Mouse (Mus musculus) CH12.LX (cell line): ENCODE data around the gene Gltpd2. TPM values are rescaled to one million over a fixed set of nuclear protein-coding genes. Genes with fewer than 3 reads are reported as not detected.

Experiments
- polyA plus RNA-seq: library from polyadenylated mRNA; unstranded; fragments of >175 nt; gene quantifications from 2 replicates; pipeline ENCODE4 v1.2.1, GENCODE M21; 2012; ENCODE audit warnings: low read depth; ENCODE audit not compliant: insufficient read length
- total RNA-seq, 2 experiments: library from RNA; depleted of rRNA; stranded (reverse); fragments of 300-350 nt in 1 of 2; fragments of >200 nt in 1 of 2; gene quantifications; 2 replicates each; pipeline ENCODE4 v1.2.3; 2012 to 2014

Gltpd2 gene
- total and polyA plus RNA-seq, 3 experiments, result 0.19 TPM; not detected in 2

Other genes starting within 250 kb of the Gltpd2 start
Only the 20 nearest of the 25 such genes appear.
- gene Alox15, start 167.2 kb upstream of the Gltpd2 start, total RNA-seq (2012; rRNA removed), result 0.04 TPM in 1 of 2 replicates, not detected in the other
- gene Alox15, start 167.2 kb upstream of the Gltpd2 start, total RNA-seq (2014; rRNA removed), result not detected in 2 replicates
- not detected in 2 replicates for gene Alox15, start 167.2 kb upstream of the Gltpd2 start, polyA plus RNA-seq
- gene Pelp1, start 109.2 kb upstream of the Gltpd2 start, total RNA-seq (2012; rRNA removed), result 33.0 and 37.5 TPM in 2 replicates
- gene Pelp1, start 109.2 kb upstream of the Gltpd2 start, total RNA-seq (2014; rRNA removed), result 12.9 and 13.2 TPM in 2 replicates
- 101 and 113 TPM in 2 replicates for gene Pelp1, start 109.2 kb upstream of the Gltpd2 start, polyA plus RNA-seq
- 45.9 and 60.2 TPM in 2 replicates for gene Arrb2, start 86.6 kb upstream of the Gltpd2 start, total RNA-seq (2012; rRNA removed)
- 42.1 and 46.0 TPM in 2 replicates for gene Arrb2, start 86.6 kb upstream of the Gltpd2 start, total RNA-seq (2014; rRNA removed)
- gene Arrb2, start 86.6 kb upstream of the Gltpd2 start, polyA plus RNA-seq, result 89.7 and 101 TPM in 2 replicates
- gene Med11, start 67.3 kb upstream of the Gltpd2 start, total RNA-seq (2012; rRNA removed), result 52.2 and 59.7 TPM in 2 replicates
- gene Med11, start 67.3 kb upstream of the Gltpd2 start, total RNA-seq (2014; rRNA removed), result 70.3 and 79.9 TPM in 2 replicates
- 74.3 and 91.6 TPM in 2 replicates for gene Med11, start 67.3 kb upstream of the Gltpd2 start, polyA plus RNA-seq
- 0.08 TPM in 1 of 2 replicates, not detected in the other for gene Zmynd15, start 59.8 kb upstream of the Gltpd2 start, total RNA-seq (2012; rRNA removed)
- 0.05 TPM in 1 of 2 replicates, not detected in the other for gene Zmynd15, start 59.8 kb upstream of the Gltpd2 start, total RNA-seq (2014; rRNA removed)
- gene Zmynd15, start 59.8 kb upstream of the Gltpd2 start, polyA plus RNA-seq, result 0.20 and 0.74 TPM in 2 replicates
- gene Cxcl16, start 59.2 kb upstream of the Gltpd2 start, total RNA-seq (2012; rRNA removed), result 0.04 and 0.08 TPM in 2 replicates
- gene Cxcl16, start 59.2 kb upstream of the Gltpd2 start, total RNA-seq (2014; rRNA removed), result not detected in 2 replicates
- gene Cxcl16, start 59.2 kb upstream of the Gltpd2 start, polyA plus RNA-seq, result 0.56 and 0.59 TPM in 2 replicates
- gene Tm4sf5, start 14.0 kb upstream of the Gltpd2 start, total RNA-seq (2012; rRNA removed), result 3.6 and 5.5 TPM in 2 replicates
- gene Tm4sf5, start 14.0 kb upstream of the Gltpd2 start, total RNA-seq (2014; rRNA removed), result 8.8 and 11.7 TPM in 2 replicates
- 24.5 and 32.5 TPM in 2 replicates for gene Tm4sf5, start 14.0 kb upstream of the Gltpd2 start, polyA plus RNA-seq
- gene Vmo1, start 4.6 kb upstream of the Gltpd2 start, total RNA-seq (2012; rRNA removed), result 0.21 TPM in 1 of 2 replicates, not detected in the other
- 0.70 TPM in 1 of 2 replicates, not detected in the other for gene Vmo1, start 4.6 kb upstream of the Gltpd2 start, total RNA-seq (2014; rRNA removed)
- 0.36 and 0.63 TPM in 2 replicates for gene Vmo1, start 4.6 kb upstream of the Gltpd2 start, polyA plus RNA-seq
- gene Psmb6, start 6.2 kb downstream of the Gltpd2 start, total RNA-seq (2012; rRNA removed), result 921 and 922 TPM in 2 replicates
- gene Psmb6, start 6.2 kb downstream of the Gltpd2 start, total RNA-seq (2014; rRNA removed), result 749 and 831 TPM in 2 replicates
- 779 and 831 TPM in 2 replicates for gene Psmb6, start 6.2 kb downstream of the Gltpd2 start, polyA plus RNA-seq
- not detected in 2 replicates for gene Gm40193, start 13.7 kb downstream of the Gltpd2 start, total RNA-seq (2012; rRNA removed)
- gene Gm40193, start 13.7 kb downstream of the Gltpd2 start, total RNA-seq (2014; rRNA removed), result not detected in 2 replicates
- not detected in 2 replicates for gene Gm40193, start 13.7 kb downstream of the Gltpd2 start, polyA plus RNA-seq
- gene Pld2, start 20.9 kb downstream of the Gltpd2 start, total RNA-seq (2012; rRNA removed), result 4.0 and 4.8 TPM in 2 replicates
- 3.1 and 3.4 TPM in 2 replicates for gene Pld2, start 20.9 kb downstream of the Gltpd2 start, total RNA-seq (2014; rRNA removed)
- 6.6 and 6.7 TPM in 2 replicates for gene Pld2, start 20.9 kb downstream of the Gltpd2 start, polyA plus RNA-seq
- gene Mink1, start 43.7 kb downstream of the Gltpd2 start, total RNA-seq (2012; rRNA removed), result 24.3 and 31.2 TPM in 2 replicates
- gene Mink1, start 43.7 kb downstream of the Gltpd2 start, total RNA-seq (2014; rRNA removed), result 11.6 and 15.0 TPM in 2 replicates
- 79.8 and 82.8 TPM in 2 replicates for gene Mink1, start 43.7 kb downstream of the Gltpd2 start, polyA plus RNA-seq
- gene 4930544D05Rik, start 96.7 kb downstream of the Gltpd2 start, total RNA-seq (2012; rRNA removed), result 0.17 TPM in 1 of 2 replicates, not detected in the other
- gene 4930544D05Rik, start 96.7 kb downstream of the Gltpd2 start, total RNA-seq (2014; rRNA removed), result not detected in 2 replicates
- not detected in 2 replicates for gene 4930544D05Rik, start 96.7 kb downstream of the Gltpd2 start, polyA plus RNA-seq
- gene Chrne, start 100.0 kb downstream of the Gltpd2 start, total RNA-seq (2012; rRNA removed), result not detected in 2 replicates
- gene Chrne, start 100.0 kb downstream of the Gltpd2 start, total RNA-seq (2014; rRNA removed), result not detected in 2 replicates
- gene Chrne, start 100.0 kb downstream of the Gltpd2 start, polyA plus RNA-seq, result not detected in 2 replicates
- 0.25 TPM in 2 replicates for gene Gp1ba, start 119.9 kb downstream of the Gltpd2 start, total RNA-seq (2012; rRNA removed)
- not detected in 2 replicates for gene Gp1ba, start 119.9 kb downstream of the Gltpd2 start, total RNA-seq (2014; rRNA removed)
- 0.84 and 1.1 TPM in 2 replicates for gene Gp1ba, start 119.9 kb downstream of the Gltpd2 start, polyA plus RNA-seq
- 23.5 and 24.0 TPM in 2 replicates for gene Rnf167, start 128.0 kb downstream of the Gltpd2 start, total RNA-seq (2012; rRNA removed)
- gene Rnf167, start 128.0 kb downstream of the Gltpd2 start, total RNA-seq (2014; rRNA removed), result 24.1 and 25.5 TPM in 2 replicates
- 28.0 and 31.7 TPM in 2 replicates for gene Rnf167, start 128.0 kb downstream of the Gltpd2 start, polyA plus RNA-seq
- gene Slc25a11, start 128.3 kb downstream of the Gltpd2 start, total RNA-seq (2012; rRNA removed), result 96.9 and 99.0 TPM in 2 replicates
- 121 and 135 TPM in 2 replicates for gene Slc25a11, start 128.3 kb downstream of the Gltpd2 start, total RNA-seq (2014; rRNA removed)
- 127 and 132 TPM in 2 replicates for gene Slc25a11, start 128.3 kb downstream of the Gltpd2 start, polyA plus RNA-seq
- gene Pfn1, start 135.4 kb downstream of the Gltpd2 start, total RNA-seq (2012; rRNA removed), result 1,045 and 1,143 TPM in 2 replicates
- 799 and 844 TPM in 2 replicates for gene Pfn1, start 135.4 kb downstream of the Gltpd2 start, total RNA-seq (2014; rRNA removed)
- gene Pfn1, start 135.4 kb downstream of the Gltpd2 start, polyA plus RNA-seq, result 2,575 and 2,624 TPM in 2 replicates
- 11.0 and 11.2 TPM in 2 replicates for gene Eno3, start 138.0 kb downstream of the Gltpd2 start, total RNA-seq (2012; rRNA removed)
- 22.9 and 23.0 TPM in 2 replicates for gene Eno3, start 138.0 kb downstream of the Gltpd2 start, total RNA-seq (2014; rRNA removed)
- gene Eno3, start 138.0 kb downstream of the Gltpd2 start, polyA plus RNA-seq, result 26.4 and 27.5 TPM in 2 replicates
- gene Spag7, start 150.2 kb downstream of the Gltpd2 start, total RNA-seq (2012; rRNA removed), result 96.3 and 105 TPM in 2 replicates
- 86.9 and 93.5 TPM in 2 replicates for gene Spag7, start 150.2 kb downstream of the Gltpd2 start, total RNA-seq (2014; rRNA removed)
- gene Spag7, start 150.2 kb downstream of the Gltpd2 start, polyA plus RNA-seq, result 120 and 161 TPM in 2 replicates